Mouse (Mus musculus) kidney, embryonic 15.5 days (tissue): ENCODE measurements around the gene Olfr1359. TPM values are rescaled to one million over a fixed set of nuclear protein-coding genes. Genes with fewer than 3 reads are reported as not detected.
"Not testable (repeated sequence)": the region's sequence is repeated elsewhere in the genome, so short reads cannot be mapped to it uniquely, and the experiment has no call there.

Experiments
- ATAC-seq: fragments of 200-750 bp; cut with Nextera tagmentation; replicated peaks from 2 replicates; pipeline ENCODE4 v1.8.0; 2017; ENCODE audit warnings: moderate TSS enrichment; ENCODE audit not compliant: low FRiP score
- H3K27ac ChIP-seq: fragments of 300-500 bp; sonication (generic); 2 replicates; pipeline ENCODE4 v1.5.1; 2015; ENCODE audit warnings: mild to moderate bottlenecking, inconsistent platforms
- H3K27me3 ChIP-seq: fragments of 300-500 bp; sonication (generic); 2 replicates; pipeline ENCODE4 v1.6.1; 2015; ENCODE audit warnings: inconsistent platforms
- H3K36me3 ChIP-seq: fragments of 300-500 bp; sonication (generic); 2 replicates; pipeline ENCODE4 v1.6.1; 2015; ENCODE audit warnings: inconsistent platforms
- H3K4me1 ChIP-seq: fragments of 300-500 bp; sonication (generic); 2 replicates; pipeline ENCODE4 v1.6.1; 2015; ENCODE audit warnings: inconsistent platforms
- H3K4me2 ChIP-seq: fragments of 300-500 bp; sonication (generic); 2 replicates; pipeline ENCODE4 v1.6.1; 2015; ENCODE audit warnings: moderate library complexity, mild to moderate bottlenecking, inconsistent platforms
- H3K4me3 ChIP-seq: fragments of 300-500 bp; sonication (generic); replicated peaks from 2 replicates; pipeline ENCODE4 v1.5.1; 2015; ENCODE audit warnings: mild to moderate bottlenecking, inconsistent platforms
- H3K9ac ChIP-seq: fragments of 300-500 bp; sonication (generic); 2 replicates; pipeline ENCODE4 v1.6.1; 2015; ENCODE audit warnings: mild to moderate bottlenecking, inconsistent platforms
- H3K9me3 ChIP-seq: fragments of 300-500 bp; sonication (generic); replicated peaks from 2 replicates; pipeline ENCODE4 v1.6.1; 2016; ENCODE audit warnings: inconsistent platforms
- WGBS: fragments of 180-500 bp; shearing (Covaris S2); methylation state at CpG from one replicate; pipeline ENCODE4 v1.1.7; 2015; ENCODE audit warnings: mixed read lengths; 5-methylcytosine and 5-hydroxymethylcytosine counted together
- polyA plus RNA-seq: library from polyadenylated mRNA; unstranded; fragments of >200 nt; fragmentation: Nextera tagmentation; extraction: Ambion mirVana; gene quantifications from 2 replicates; pipeline ENCODE4 v1.2.1, GENCODE M21; 2015

Olfr1359 gene
- polyA plus RNA-seq, 1 experiment from 2014 or later = not detected

GRCm38 (mm10) chr13:21733466-21733865 lies 35.6 kb downstream of the Olfr1359 start:
- Histone ChIP-seq H3K27ac (peak overlapping the region; percentile 98), H3K36me3 (no peaks in the 10 kb centered on the region)
- ATAC-seq = no peak

GRCm38 (mm10) chr13:21734010-21734905 lies 36.3 kb downstream of the Olfr1359 start:
- no peaks in the 10 kb centered on the region for H3K9me3 ChIP-seq
- peak overlapping the region; percentile 62 for H3K4me2 ChIP-seq
- 0 out of 2 replicates have a peak, but pooled peaks cover 2% of the 10 kb centered on the region for H3K36me3 ChIP-seq
- H3K9ac ChIP-seq = peak overlapping the region; percentile 56
- H3K4me1 ChIP-seq = peaks cover 22% of the 10 kb centered on the region
- no peaks in the 10 kb centered on the region for H3K27me3 ChIP-seq
- peak overlapping the region; percentile 47 for H3K4me3 ChIP-seq
- peak overlapping the region; percentile 98 for H3K27ac ChIP-seq
- peak; percentile 82 for ATAC-seq
- WGBS = under 1% methylated on average over 21 of the region's 21 CpGs

More at GRCm38 (mm10) chr13:21733466-21733865, 35.6 kb downstream of the Olfr1359 start:
- H3K4me1 ChIP-seq = peaks cover 22% of the 10 kb centered on the region
- no peaks in the 10 kb centered on the region for H3K9me3 ChIP-seq
- no peak overlapping the region; the same call in 1 of the 2 replicates for H3K4me2 ChIP-seq
- H3K4me3 ChIP-seq = no peak overlapping the region
- 63% methylated on average over 5 of the region's 5 CpGs for WGBS
- no peaks in the 10 kb centered on the region for H3K27me3 ChIP-seq
- H3K9ac ChIP-seq = no peak overlapping the region

GRCm38 (mm10) chr13:21734906-21735767 lies 37.2 kb downstream of the Olfr1359 start, which contains the start of gene Hist1h4j:
Gene Hist1h4j (plus strand): TSS chr13:21735064.
- Histone ChIP-seq H3K4me2 (peak within 1 kb of the TSS; percentile 62), H3K4me3 (peak within 1 kb of the TSS; percentile 47), H3K4me1 (peaks cover 22% of the 10 kb centered on the region), H3K9ac (peak within 1 kb of the TSS; percentile 56), H3K27ac (peak within 1 kb of the TSS; percentile 98)
- not testable (repeated sequence) for H3K27me3 ChIP-seq, H3K36me3 ChIP-seq, H3K9me3 ChIP-seq
- under 1% methylated on average over 46 of the region's 56 CpGs for WGBS
- peak; percentile 95 for ATAC-seq

GRCm38 (mm10) chr13:21745006-21745405 lies 47.1 kb downstream of the Olfr1359 start:
- ATAC-seq = no peak
- H3K9me3 ChIP-seq = no peaks in the 10 kb centered on the region
- no peak overlapping the region for H3K9ac ChIP-seq
- no peaks in the 10 kb centered on the region for H3K36me3 ChIP-seq
- H3K4me1 ChIP-seq = peaks cover 16% of the 10 kb centered on the region
- H3K4me3 ChIP-seq = no peak overlapping the region
- no peak overlapping the region for H3K4me2 ChIP-seq
- H3K27me3 ChIP-seq = no peaks in the 10 kb centered on the region
- H3K27ac ChIP-seq = no peak overlapping the region
- 62% methylated on average over 1 of the region's 1 CpGs for WGBS

GRCm38 (mm10) chr13:21749387-21750158 lies 51.7 kb downstream of the Olfr1359 start:
- WGBS = 3% methylated on average over 5 of the region's 5 CpGs

GRCm38 (mm10) chr13:21750159-21751017 lies 52.5 kb downstream of the Olfr1359 start, which contains the start of gene Hist1h4k:
Gene Hist1h4k (minus strand): TSS chr13:21750505.
- under 1% methylated on average over 46 of the region's 56 CpGs for WGBS
- not testable (repeated sequence) for H3K9me3 ChIP-seq, H3K27me3 ChIP-seq, H3K36me3 ChIP-seq
- peak; percentile 87 for ATAC-seq
- Histone ChIP-seq H3K4me2 (peak within 1 kb of the TSS; percentile 61), H3K9ac (peak within 1 kb of the TSS; percentile 55), H3K27ac (peak within 1 kb of the TSS; percentile 98), H3K4me3 (peak within 1 kb of the TSS; percentile 54), H3K4me1 (peaks cover 27% of the 10 kb centered on the region)

More at GRCm38 (mm10) chr13:21749387-21750158, 51.7 kb downstream of the Olfr1359 start:
- H3K27me3 ChIP-seq = no peaks in the 10 kb centered on the region
- no peaks in the 10 kb centered on the region for H3K9me3 ChIP-seq
- no peaks in the 10 kb centered on the region for H3K36me3 ChIP-seq
- peak overlapping the region; percentile 54 for H3K4me3 ChIP-seq
- peak overlapping the region; percentile 61 for H3K4me2 ChIP-seq
- no peak for ATAC-seq
- H3K27ac ChIP-seq = peak overlapping the region; percentile 98
- H3K4me1 ChIP-seq = peaks cover 27% of the 10 kb centered on the region
- peak overlapping the region; percentile 55 for H3K9ac ChIP-seq

- no peak for ATAC-seq
- Histone ChIP-seq H3K4me1 (peaks cover 27% of the 10 kb centered on the region), H3K36me3 (no peaks in the 10 kb centered on the region), H3K9me3 (no peaks in the 10 kb centered on the region), H3K4me2 (no peak overlapping the region), H3K27ac (peak overlapping the region; percentile 97; the same call in 1 of the 2 replicates), H3K27me3 (no peaks in the 10 kb centered on the region), H3K9ac (no peak overlapping the region), H3K4me3 (no peak overlapping the region)
Measured at GRCm38 (mm10) chr13:21751417-21751816, 53.5 kb downstream of the Olfr1359 start.

GRCm38 (mm10) chr13:21751827-21752226 lies 53.9 kb downstream of the Olfr1359 start:
- Histone ChIP-seq H3K4me2 (peak overlapping the region; percentile 69; the same call in 1 of the 2 replicates), H3K27me3 (no peaks in the 10 kb centered on the region), H3K36me3 (no peaks in the 10 kb centered on the region), H3K9ac (no peak overlapping the region), H3K4me3 (no peak overlapping the region), H3K9me3 (no peaks in the 10 kb centered on the region), H3K27ac (peak overlapping the region; percentile 97), H3K4me1 (peaks cover 27% of the 10 kb centered on the region)
- no peak for ATAC-seq
- 79% methylated on average over 3 of the region's 3 CpGs for WGBS

- H3K36me3 ChIP-seq = no peaks in the 10 kb centered on the region
- no peak overlapping the region; the same call in none of the 2 replicates for H3K4me3 ChIP-seq
- no peaks in the 10 kb centered on the region for H3K27me3 ChIP-seq
- no peaks in the 10 kb centered on the region for H3K9me3 ChIP-seq
- peak overlapping the region; percentile 97 for H3K27ac ChIP-seq
- no peak for ATAC-seq
- peaks cover 25% of the 10 kb centered on the region for H3K4me1 ChIP-seq
- H3K9ac ChIP-seq = no peak overlapping the region
- H3K4me2 ChIP-seq = peak overlapping the region; percentile 69
- WGBS = 34% methylated on average over 3 of the region's 3 CpGs
Measured at GRCm38 (mm10) chr13:21752356-21752755, 54.4 kb downstream of the Olfr1359 start.

GRCm38 (mm10) chr13:21753051-21753523 lies 55.2 kb downstream of the Olfr1359 start:
- Histone ChIP-seq H3K27ac (peak overlapping the region; percentile 97), H3K9me3 (no peaks in the 10 kb centered on the region), H3K9ac (peak overlapping the region; percentile 61), H3K4me3 (peak overlapping the region; percentile 49), H3K27me3 (no peaks in the 10 kb centered on the region), H3K4me2 (peak overlapping the region; percentile 69), H3K36me3 (no peaks in the 10 kb centered on the region), H3K4me1 (peaks cover 22% of the 10 kb centered on the region; the same call in 1 of the 2 replicates)
- no peak for ATAC-seq
- WGBS = 2% methylated on average over 10 of the region's 10 CpGs
